Mouse (Mus musculus): ENCODE data around the gene Muc1.

DNA sequence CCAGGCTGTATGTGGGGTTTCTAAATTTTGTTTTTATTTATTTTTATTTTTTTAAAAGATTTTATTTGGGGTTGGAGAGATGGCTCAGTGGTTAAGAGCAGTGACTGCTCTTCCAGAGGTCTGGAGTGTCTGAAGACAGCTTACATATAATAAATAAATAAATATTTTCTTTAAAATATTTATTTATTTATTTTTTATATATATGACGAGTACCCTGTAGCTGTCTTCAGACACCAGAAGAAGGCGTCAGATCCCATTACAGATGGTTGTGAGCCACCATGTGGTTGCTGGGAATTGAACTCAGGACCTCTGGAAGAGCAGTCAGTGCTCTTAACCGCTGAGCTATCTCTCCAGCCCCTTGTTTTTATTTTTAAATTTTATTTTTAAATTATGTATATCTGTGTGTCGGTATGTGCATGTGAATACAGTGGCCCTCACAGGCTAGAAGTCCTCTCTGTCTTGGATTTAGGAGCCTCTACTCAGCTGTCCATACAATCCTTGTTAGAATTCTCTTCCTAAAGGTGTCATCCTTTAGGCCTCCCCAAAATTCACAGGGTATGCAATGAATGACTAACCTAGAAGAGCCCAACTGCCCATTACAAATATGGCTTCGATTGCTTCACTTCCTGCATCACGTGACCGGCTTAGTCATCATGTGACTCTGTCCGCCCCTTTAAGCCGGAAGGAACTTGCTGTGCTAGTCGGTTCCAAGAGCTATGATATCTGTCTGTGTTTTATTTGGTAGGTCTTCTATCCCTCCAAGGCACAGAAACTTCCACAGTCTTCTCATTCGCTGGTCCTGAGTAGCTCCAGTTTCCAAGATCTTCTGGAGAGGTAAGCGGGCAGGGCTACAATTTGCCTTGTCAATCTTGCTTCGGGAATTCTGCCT is 26.4 kb upstream of the Muc1 start, which contains the start of gene Gba:
- TF ChIP-seq CTCF (IDR thresholded peaks at IDR 0.05; ENCODE audit: control insufficient read depth, insufficient read depth, low read length) (no peak), POLR2A (IDR thresholded peaks at IDR 0.05; ENCODE audit: borderline replicate concordance, control insufficient read depth, low read depth, low read length) (no peak)
